Mouse (Mus musculus): Measurements from ENCODE around the gene Fbxo46. TPM values are rescaled to one million over a fixed set of nuclear protein-coding genes. Genes with fewer than 3 reads are reported as not detected.
A peak's percentile ranks its signal among the peaks of the same experiment; 100 is the strongest.

Fbxo46 gene
- polyA plus RNA-seq, 1 experiment from 2014 or later, result 6.4 TPM

- peaks cover 5% of the 10 kb centered on the region; the same call in 1 of the 2 replicates for H3K4me1 ChIP-seq (ENCODE audit: control insufficient read depth, insufficient read depth, low read length)
- H3K9ac ChIP-seq (ENCODE audit: low read depth, low read length), result peak overlapping the region; percentile 47; the same call in 1 of the 2 replicates
- H3K4me3 ChIP-seq (ENCODE audit: low read depth, low read length), result peak overlapping the region; percentile 45
- peak overlapping the region; percentile 69 for H3K4me2 ChIP-seq
- WGBS (ENCODE audit: insufficient replicate concordance), result 28% methylated on average over 4 of the region's 4 CpGs
- H3K27me3 ChIP-seq (ENCODE audit: control insufficient read depth, insufficient read depth, low read length), result no peaks in the 10 kb centered on the region
- H3K27ac ChIP-seq (ENCODE audit: low read depth, low read length), result peak overlapping the region; percentile 75
- H3K36me3 ChIP-seq (ENCODE audit: control insufficient read depth, insufficient read depth, low read length), result peaks cover 6% of the 10 kb centered on the region
- H3K9me3 ChIP-seq (replicated peaks; ENCODE audit: control insufficient read depth, low read length), result no peaks in the 10 kb centered on the region
- ATAC-seq (replicated peaks; ENCODE audit: insufficient number of reproducible peaks, low FRiP score, low TSS enrichment), result no peak
Observed at GRCm38 (mm10) chr7:19130657-19131056, 11.0 kb downstream of the Fbxo46 start.

GRCm38 (mm10) chr7:19131324-19131848, 11.7 kb downstream of the Fbxo46 start:
- Histone ChIP-seq H3K9ac (ENCODE audit: low read depth, low read length) (peak overlapping the region; percentile 68), H3K36me3 (ENCODE audit: control insufficient read depth, insufficient read depth, low read length) (peaks cover 13% of the 10 kb centered on the region), H3K4me2 (peak overlapping the region; percentile 69), H3K9me3 (replicated peaks; ENCODE audit: control insufficient read depth, low read length) (no peaks in the 10 kb centered on the region), H3K27me3 (ENCODE audit: control insufficient read depth, insufficient read depth, low read length) (no peaks in the 10 kb centered on the region), H3K4me1 (ENCODE audit: control insufficient read depth, insufficient read depth, low read length) (peaks cover 5% of the 10 kb centered on the region; the same call in 1 of the 2 replicates), H3K4me3 (ENCODE audit: low read depth, low read length) (peak overlapping the region; percentile 45), H3K27ac (ENCODE audit: low read depth, low read length) (peak overlapping the region; percentile 75)
- under 1% methylated on average over 39 of the region's 39 CpGs for WGBS (ENCODE audit: insufficient replicate concordance)
- ATAC-seq (replicated peaks; ENCODE audit: insufficient number of reproducible peaks, low FRiP score, low TSS enrichment), result peak; percentile 96

GRCm38 (mm10) chr7:19136168-19136567, 16.5 kb downstream of the Fbxo46 start:
- H3K4me3 ChIP-seq (ENCODE audit: low read depth, low read length), result no peak overlapping the region
- H3K9ac ChIP-seq (ENCODE audit: low read depth, low read length), result no peak overlapping the region
- no peak overlapping the region for H3K4me2 ChIP-seq
- no peak overlapping the region for H3K27ac ChIP-seq (ENCODE audit: low read depth, low read length)
- peaks cover 32% of the 10 kb centered on the region for H3K36me3 ChIP-seq (ENCODE audit: control insufficient read depth, insufficient read depth, low read length)
- no peaks in the 10 kb centered on the region for H3K9me3 ChIP-seq (replicated peaks; ENCODE audit: control insufficient read depth, low read length)
- peaks cover 5% of the 10 kb centered on the region; the same call in 1 of the 2 replicates for H3K4me1 ChIP-seq (ENCODE audit: control insufficient read depth, insufficient read depth, low read length)
- H3K27me3 ChIP-seq (ENCODE audit: control insufficient read depth, insufficient read depth, low read length), result no peaks in the 10 kb centered on the region
- 98% methylated on average over 13 of the region's 13 CpGs for WGBS (ENCODE audit: insufficient replicate concordance)
- no peak for ATAC-seq (replicated peaks; ENCODE audit: insufficient number of reproducible peaks, low FRiP score, low TSS enrichment)

- Histone ChIP-seq H3K9ac (ENCODE audit: low read depth, low read length) (no peak overlapping the region), H3K27me3 (ENCODE audit: control insufficient read depth, insufficient read depth, low read length) (no peaks in the 10 kb centered on the region), H3K9me3 (replicated peaks; ENCODE audit: control insufficient read depth, low read length) (no peaks in the 10 kb centered on the region), H3K27ac (ENCODE audit: low read depth, low read length) (no peak overlapping the region), H3K4me1 (ENCODE audit: control insufficient read depth, insufficient read depth, low read length) (peaks cover 3% of the 10 kb centered on the region; the same call in 1 of the 2 replicates), H3K4me2 (no peak overlapping the region), H3K36me3 (ENCODE audit: control insufficient read depth, insufficient read depth, low read length) (peaks cover 32% of the 10 kb centered on the region), H3K4me3 (ENCODE audit: low read depth, low read length) (no peak overlapping the region)
- no peak for ATAC-seq (replicated peaks; ENCODE audit: insufficient number of reproducible peaks, low FRiP score, low TSS enrichment)
- 87% methylated on average over 38 of the region's 38 CpGs for WGBS (ENCODE audit: insufficient replicate concordance)
Observed at GRCm38 (mm10) chr7:19136673-19137334, 17.1 kb downstream of the Fbxo46 start.

GRCm38 (mm10) chr7:19137380-19137779, 17.7 kb downstream of the Fbxo46 start:
- Histone ChIP-seq H3K27me3 (ENCODE audit: control insufficient read depth, insufficient read depth, low read length) (no peaks in the 10 kb centered on the region), H3K4me3 (ENCODE audit: low read depth, low read length) (no peak overlapping the region), H3K9ac (ENCODE audit: low read depth, low read length) (no peak overlapping the region), H3K9me3 (replicated peaks; ENCODE audit: control insufficient read depth, low read length) (no peaks in the 10 kb centered on the region), H3K4me1 (ENCODE audit: control insufficient read depth, insufficient read depth, low read length) (no peaks in the 10 kb centered on the region), H3K27ac (ENCODE audit: low read depth, low read length) (no peak overlapping the region), H3K4me2 (no peak overlapping the region), H3K36me3 (ENCODE audit: control insufficient read depth, insufficient read depth, low read length) (peaks cover 32% of the 10 kb centered on the region)
- ATAC-seq (replicated peaks; ENCODE audit: insufficient number of reproducible peaks, low FRiP score, low TSS enrichment), result no peak
- 47% methylated on average over 5 of the region's 5 CpGs for WGBS (ENCODE audit: insufficient replicate concordance)

GRCm38 (mm10) chr7:19146793-19147192, 27.1 kb downstream of the Fbxo46 start:
- 85% methylated on average over 10 of the region's 10 CpGs for WGBS (ENCODE audit: insufficient replicate concordance)
- H3K9me3 ChIP-seq (replicated peaks; ENCODE audit: control insufficient read depth, low read length), result no peaks in the 10 kb centered on the region

GRCm38 (mm10) chr7:19147497-19148045, 27.9 kb downstream of the Fbxo46 start:
- H3K4me1 ChIP-seq (ENCODE audit: control insufficient read depth, insufficient read depth, low read length), result peaks cover 14% of the 10 kb centered on the region
- no peaks in the 10 kb centered on the region for H3K27me3 ChIP-seq (ENCODE audit: control insufficient read depth, insufficient read depth, low read length)
- no peak overlapping the region for H3K27ac ChIP-seq (ENCODE audit: low read depth, low read length)
- 46% methylated on average over 6 of the region's 6 CpGs for WGBS (ENCODE audit: insufficient replicate concordance)
- ATAC-seq (replicated peaks; ENCODE audit: insufficient number of reproducible peaks, low FRiP score, low TSS enrichment), result no peak
- H3K36me3 ChIP-seq (ENCODE audit: control insufficient read depth, insufficient read depth, low read length), result peaks cover 7% of the 10 kb centered on the region; the same call in 1 of the 2 replicates
- no peak overlapping the region for H3K9ac ChIP-seq (ENCODE audit: low read depth, low read length)
- no peak overlapping the region for H3K4me3 ChIP-seq (ENCODE audit: low read depth, low read length)
- H3K9me3 ChIP-seq (replicated peaks; ENCODE audit: control insufficient read depth, low read length), result no peaks in the 10 kb centered on the region
- no peak overlapping the region; the same call in 1 of the 2 replicates for H3K4me2 ChIP-seq

More at GRCm38 (mm10) chr7:19146793-19147192, 27.1 kb downstream of the Fbxo46 start:
- no peak overlapping the region for H3K4me3 ChIP-seq (ENCODE audit: low read depth, low read length)
- ATAC-seq (replicated peaks; ENCODE audit: insufficient number of reproducible peaks, low FRiP score, low TSS enrichment), result no peak
- H3K9ac ChIP-seq (ENCODE audit: low read depth, low read length), result no peak overlapping the region
- H3K27ac ChIP-seq (ENCODE audit: low read depth, low read length), result no peak overlapping the region
- no peaks in the 10 kb centered on the region for H3K27me3 ChIP-seq (ENCODE audit: control insufficient read depth, insufficient read depth, low read length)
- H3K4me1 ChIP-seq (ENCODE audit: control insufficient read depth, insufficient read depth, low read length), result peaks cover 14% of the 10 kb centered on the region
- no peak overlapping the region for H3K4me2 ChIP-seq
- H3K36me3 ChIP-seq (ENCODE audit: control insufficient read depth, insufficient read depth, low read length), result peaks cover 5% of the 10 kb centered on the region; the same call in 1 of the 2 replicates

- Histone ChIP-seq H3K9me3 (replicated peaks; ENCODE audit: control insufficient read depth, low read length) (no peaks in the 10 kb centered on the region), H3K36me3 (ENCODE audit: control insufficient read depth, insufficient read depth, low read length) (peaks cover 14% of the 10 kb centered on the region), H3K27me3 (ENCODE audit: control insufficient read depth, insufficient read depth, low read length) (no peaks in the 10 kb centered on the region), H3K4me2 (peak overlapping the region; percentile 79), H3K4me1 (ENCODE audit: control insufficient read depth, insufficient read depth, low read length) (peaks cover 14% of the 10 kb centered on the region), H3K4me3 (ENCODE audit: low read depth, low read length) (peak overlapping the region; percentile 70), H3K9ac (ENCODE audit: low read depth, low read length) (peak overlapping the region; percentile 66), H3K27ac (ENCODE audit: low read depth, low read length) (peak overlapping the region; percentile 73; the same call in 1 of the 2 replicates)
- WGBS (ENCODE audit: insufficient replicate concordance), result 14% methylated on average over 20 of the region's 20 CpGs
- ATAC-seq (replicated peaks; ENCODE audit: insufficient number of reproducible peaks, low FRiP score, low TSS enrichment), result no peak
Observed at GRCm38 (mm10) chr7:19148180-19148874, 28.7 kb downstream of the Fbxo46 start.
